Mouse (Mus musculus) left cerebral cortex, adult 2 months (tissue): ENCODE measurements at regions not wholly inside any gene's neighbourhood (a gene's known extent, or its start where the extent isn't known, plus 50 kb on each side); places are given as distances from the start of the nearest gene placed in this dataset.

Experiments
- DNase-seq, 2 experiments: peaks; one replicate each; pipeline ENCODE4 v3.0.0; 2021 to 2022; ENCODE audit warnings: low spot score in 2 of 2, mixed read lengths in 1 of 2; ENCODE audit errors: extremely low spot score in 1 of 2
- H3K27ac ChIP-seq: fragments of 200-600 bp; 2 replicates; pipeline ENCODE4 v1.8.1; 2022
- H3K4me3 ChIP-seq: fragments of 200-600 bp; 2 replicates; pipeline ENCODE4 v1.8.1; 2022
- CTCF ChIP-seq: fragments of 200-600 bp; IDR thresholded peaks from 2 replicates; pipeline ENCODE4 v1.8.1; 2022; ENCODE audit warnings: antibody characterized with exemption, mild to moderate bottlenecking, moderate library complexity
- intact Hi-C: fragments of 180-260 bp; cut with DNase I; formaldehyde crosslinking; loops from one replicate; pipeline ENCODE4 v1.15.1; 2025

DNA sequence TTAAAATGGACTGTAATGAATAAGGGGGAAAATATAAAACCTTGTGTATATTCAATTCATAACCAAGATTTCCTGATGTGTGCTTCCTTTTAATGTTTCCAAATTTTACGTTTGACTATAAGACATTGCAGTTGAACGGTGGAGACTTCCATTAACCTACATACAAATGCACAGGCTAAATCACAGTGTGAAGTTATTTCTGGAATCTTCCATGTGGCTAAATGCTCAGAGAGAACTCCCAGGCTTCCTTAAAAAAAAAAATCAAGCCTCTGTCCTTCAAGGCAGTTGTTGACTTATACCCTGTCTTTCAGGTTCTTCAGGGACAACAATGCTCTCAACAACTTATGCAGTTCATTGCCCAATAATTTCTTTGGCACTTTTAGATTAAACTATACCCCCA, 2677.9 kb upstream of the Gm7489 start:
- DNase-seq, result no peak
- TF ChIP-seq CTCF, result no peak
- intact Hi-C loops, result loop anchor here (2.0 to 5.0 kb wide), 6 partner anchors 69 to 551 kb away; no protein-coding TSS in a partner anchor
- peak overlapping the region; percentile 64 for H3K27ac ChIP-seq
- no peak overlapping the region for H3K4me3 ChIP-seq

DNA sequence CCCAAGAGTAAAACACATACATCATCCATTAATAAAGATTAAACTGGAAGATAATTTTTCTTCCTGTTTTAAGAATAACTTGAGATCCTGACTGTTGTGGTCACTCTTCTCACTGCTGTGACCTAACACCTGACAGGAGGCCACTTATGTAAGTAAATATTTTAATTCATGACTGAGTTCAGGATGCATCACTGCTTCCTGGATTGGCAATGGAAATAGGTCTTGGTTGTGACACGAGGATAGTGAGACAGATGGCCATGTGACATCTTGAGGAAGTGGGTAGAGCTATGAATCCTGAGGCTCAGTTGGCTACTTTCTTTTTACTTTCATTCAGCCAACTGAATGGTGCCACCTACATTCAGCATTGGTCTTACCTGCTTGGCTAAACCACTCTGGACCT, 2649.8 kb upstream of the Gm7489 start:
- intact Hi-C loops, result no loop called here

DNA sequence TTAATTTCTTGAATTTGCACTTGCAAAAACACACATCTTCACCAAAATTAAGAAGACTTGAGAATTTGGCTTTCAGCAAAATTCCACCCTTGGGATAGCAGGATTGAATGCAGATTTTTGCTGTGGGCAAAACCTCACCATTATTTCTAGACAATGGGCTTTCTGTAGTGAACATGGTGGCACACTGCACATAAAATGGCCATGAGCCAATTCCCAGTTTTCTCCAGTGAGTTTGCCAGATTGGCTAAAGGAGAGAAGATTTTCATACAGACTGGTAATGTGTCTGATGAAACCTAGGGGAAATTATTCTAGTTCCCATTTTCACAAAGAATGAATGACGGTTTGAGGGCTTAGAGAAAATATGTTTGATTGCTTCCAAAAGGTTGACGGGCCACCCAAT, 2640.1 kb upstream of the Gm7489 start:
- intact Hi-C loops, result no loop called here
- Histone ChIP-seq H3K4me3 (no peak overlapping the region), H3K27ac (no peak overlapping the region)
- no peak for TF ChIP-seq CTCF
- no peak for DNase-seq

More for the DNA sequence above, 2649.8 kb upstream of the Gm7489 start:
- H3K4me3 ChIP-seq, result no peak overlapping the region
- no peak for DNase-seq
- H3K27ac ChIP-seq, result no peak overlapping the region
- no peak for TF ChIP-seq CTCF

DNA sequence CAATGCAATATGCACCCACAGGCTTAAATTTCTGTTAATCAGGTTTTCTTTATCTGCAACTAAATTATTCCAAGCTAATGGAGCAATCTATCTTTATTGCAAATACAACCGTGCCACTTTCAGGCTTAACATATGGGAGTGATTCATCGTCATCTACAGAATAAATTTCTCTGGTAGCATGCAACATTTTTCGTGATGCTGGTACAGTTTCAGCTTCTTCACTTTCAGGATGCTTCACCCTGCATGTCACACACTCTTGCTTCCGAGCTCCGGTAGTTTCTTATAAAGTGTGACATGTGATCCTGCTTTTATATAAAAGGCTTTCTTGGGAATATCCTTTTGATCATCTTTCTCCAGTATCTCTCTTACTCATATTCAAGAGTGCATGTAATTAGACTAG, 2637.4 kb upstream of the Gm7489 start:
- intact Hi-C loops, result no loop called here
- H3K27ac ChIP-seq, result no peak overlapping the region
- no peak for TF ChIP-seq CTCF
- no peak for DNase-seq
- no peak overlapping the region for H3K4me3 ChIP-seq

DNA sequence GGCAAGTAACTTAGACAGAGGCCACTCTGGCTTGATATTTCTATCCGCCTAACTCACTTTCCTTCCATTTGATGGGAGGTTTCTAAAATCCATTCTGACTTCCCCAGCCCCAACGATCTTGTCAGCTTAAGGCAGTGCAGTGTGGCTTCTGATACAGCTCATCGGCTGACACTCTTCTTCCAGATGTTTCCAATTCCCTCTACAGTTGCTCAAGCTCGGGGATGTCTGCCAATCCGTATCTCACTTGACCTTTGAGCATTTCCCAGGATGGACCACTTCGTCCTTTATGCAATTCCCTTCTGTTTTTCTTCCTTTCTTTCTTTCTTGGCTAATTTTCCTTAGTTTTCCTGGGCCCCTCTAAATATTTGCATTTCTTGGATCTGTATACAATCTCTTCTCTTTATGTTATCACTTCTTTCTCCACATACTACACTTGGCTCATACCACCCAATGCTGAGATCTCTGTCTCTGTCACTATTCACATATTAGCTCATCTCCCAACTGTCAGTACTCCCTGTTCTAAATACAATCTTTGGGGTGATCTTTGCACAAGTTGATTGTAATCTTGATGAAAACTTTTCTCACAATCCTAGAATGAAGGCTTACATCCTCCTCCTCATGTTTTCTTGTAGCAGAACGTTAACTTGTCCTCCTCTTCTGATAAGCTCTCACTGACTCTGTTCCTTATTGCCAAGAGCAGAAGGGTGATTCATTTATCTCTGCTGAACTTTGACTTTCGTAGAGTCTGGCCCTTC, 2636.5 kb upstream of the Gm7489 start:
- no peak for DNase-seq
- no peak for TF ChIP-seq CTCF
- intact Hi-C loops, result no loop called here
- Histone ChIP-seq H3K27ac (no peak overlapping the region), H3K4me3 (no peak overlapping the region)

DNA sequence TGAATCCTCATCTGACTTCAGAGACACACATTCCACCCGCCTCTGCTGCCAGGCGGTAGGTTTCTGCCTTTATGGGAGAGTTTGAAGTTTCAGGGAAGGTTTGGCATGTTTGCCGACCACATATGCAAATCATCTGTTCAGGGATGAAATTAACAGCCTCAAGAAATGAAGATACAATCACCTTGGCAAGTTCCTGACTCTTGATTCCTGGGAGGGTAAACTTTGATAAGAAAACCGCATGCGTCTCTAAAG, 2636.0 kb upstream of the Gm7489 start:
- Histone ChIP-seq H3K4me3 (no peak overlapping the region), H3K27ac (no peak overlapping the region)
- intact Hi-C loops, result no loop called here
- no peak for TF ChIP-seq CTCF
- no peak for DNase-seq

DNA sequence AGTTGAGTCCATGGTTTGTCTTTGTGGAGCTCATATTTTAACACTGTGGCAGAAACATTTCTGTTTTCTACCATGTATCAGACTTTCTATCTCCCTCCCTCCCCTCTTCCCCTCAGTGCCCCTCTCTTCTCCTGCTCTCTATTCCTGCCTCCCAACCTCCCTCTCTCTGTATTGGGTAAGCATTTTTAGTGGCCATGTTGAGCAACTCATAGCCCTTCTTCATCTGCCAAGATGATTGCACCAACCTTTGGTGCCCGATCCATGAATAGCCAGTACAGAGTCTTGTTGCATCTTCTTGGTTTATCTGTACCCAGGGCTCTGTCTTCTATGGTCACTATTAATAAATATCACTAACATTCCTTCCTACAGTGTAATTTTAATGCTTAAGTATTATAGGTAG, 2630.6 kb upstream of the Gm7489 start:
- no peak overlapping the region for H3K4me3 ChIP-seq

DNA sequence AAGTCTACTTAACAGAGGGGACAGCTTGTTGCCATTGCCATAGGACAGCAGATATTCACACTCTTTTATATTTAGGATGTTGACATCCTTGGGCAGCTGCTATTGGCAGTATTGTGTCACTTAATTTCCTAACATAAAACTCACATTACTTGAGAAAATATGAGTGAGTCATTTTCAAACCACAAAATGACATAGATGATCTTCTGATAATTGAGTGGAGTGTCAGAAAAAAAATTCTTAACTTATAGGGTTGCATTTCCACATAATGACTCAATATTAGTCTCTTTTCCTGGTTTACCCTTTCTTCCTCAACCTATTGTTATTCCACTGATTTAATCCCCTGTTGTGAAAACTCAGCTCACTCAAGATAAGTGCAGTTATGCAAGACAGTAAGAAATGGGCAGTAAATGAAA, 2629.5 kb upstream of the Gm7489 start:
- no peak overlapping the region for H3K4me3 ChIP-seq
- intact Hi-C loops, result no loop called here
- no peak for DNase-seq
- H3K27ac ChIP-seq, result no peak overlapping the region
- no peak for TF ChIP-seq CTCF

More for the DNA sequence above, 2630.6 kb upstream of the Gm7489 start:
- intact Hi-C loops, result no loop called here
- DNase-seq, result no peak
- H3K27ac ChIP-seq, result no peak overlapping the region
- no peak for TF ChIP-seq CTCF

DNA sequence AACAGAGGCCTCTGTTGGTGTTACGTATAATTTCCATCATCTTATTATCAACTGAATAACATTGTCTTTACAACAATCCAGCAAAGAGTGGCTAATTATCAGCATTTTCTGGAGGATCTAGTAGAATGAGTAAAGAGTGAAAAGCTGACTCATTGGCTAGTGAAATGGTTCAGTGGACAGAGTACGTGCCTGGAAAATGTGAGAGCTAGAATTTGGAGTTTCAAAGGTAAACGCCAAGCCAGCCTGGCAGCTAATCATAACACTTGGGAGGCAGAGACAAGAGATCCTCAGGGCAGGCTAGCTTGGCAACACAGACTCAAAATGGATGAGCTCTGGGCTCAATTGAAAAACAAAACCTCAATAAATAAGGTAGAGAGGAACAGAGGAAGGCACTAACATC, 2628.0 kb upstream of the Gm7489 start:
- intact Hi-C loops, result no loop called here
- DNase-seq, result no peak
- no peak overlapping the region for H3K27ac ChIP-seq
- no peak overlapping the region for H3K4me3 ChIP-seq
- TF ChIP-seq CTCF, result no peak

DNA sequence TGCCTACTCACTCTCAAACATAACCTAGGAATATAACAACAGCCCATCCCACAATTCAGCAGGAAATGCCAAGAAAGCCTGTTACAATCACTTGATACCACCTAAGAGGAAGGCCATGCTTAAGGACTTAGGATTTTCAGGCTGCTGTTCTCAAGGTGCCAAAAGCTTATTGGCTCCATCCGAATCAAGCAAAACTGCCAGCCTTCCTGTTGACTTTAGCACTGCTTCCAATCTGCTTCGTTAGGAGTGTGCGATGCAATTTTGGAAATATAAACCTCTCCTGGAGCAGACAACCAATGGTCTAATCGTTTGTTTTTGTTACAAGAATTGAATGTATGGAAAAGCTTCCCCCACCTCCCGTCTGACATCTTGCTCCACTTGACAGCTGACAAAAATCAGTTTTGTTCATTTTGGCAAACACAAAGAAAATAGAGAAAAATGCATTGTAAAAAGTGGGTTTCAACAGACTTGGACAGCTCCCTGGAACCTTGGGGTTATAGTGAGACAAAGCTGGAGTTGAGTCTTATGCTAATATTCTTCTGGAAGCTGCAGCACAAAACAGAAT, 2620.0 kb upstream of the Gm7489 start:
- intact Hi-C loops, result no loop called here
- no peak overlapping the region for H3K4me3 ChIP-seq

DNA sequence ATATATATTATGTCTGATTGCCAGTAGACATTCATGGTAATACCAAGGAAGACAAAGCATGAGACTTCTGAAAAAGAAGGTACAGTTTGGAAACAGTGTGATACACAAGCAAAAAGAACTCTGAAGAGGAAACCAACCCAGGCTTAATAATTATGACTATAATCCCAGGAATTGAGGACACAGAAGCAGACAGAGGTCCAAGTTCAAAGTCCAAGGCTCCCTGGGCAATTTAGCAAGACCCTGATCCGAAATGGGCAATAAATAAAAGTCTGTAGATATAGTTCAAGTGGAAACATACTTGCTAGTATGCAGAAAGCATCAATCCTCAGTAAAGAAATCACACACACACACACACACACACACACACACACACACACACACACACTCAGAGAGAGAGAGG, 2618.7 kb upstream of the Gm7489 start:
- intact Hi-C loops, result no loop called here
- TF ChIP-seq CTCF, result no peak

More for the DNA sequence above, 2620.0 kb upstream of the Gm7489 start:
- no peak overlapping the region for H3K27ac ChIP-seq
- no peak for TF ChIP-seq CTCF
- DNase-seq, result no peak

DNA sequence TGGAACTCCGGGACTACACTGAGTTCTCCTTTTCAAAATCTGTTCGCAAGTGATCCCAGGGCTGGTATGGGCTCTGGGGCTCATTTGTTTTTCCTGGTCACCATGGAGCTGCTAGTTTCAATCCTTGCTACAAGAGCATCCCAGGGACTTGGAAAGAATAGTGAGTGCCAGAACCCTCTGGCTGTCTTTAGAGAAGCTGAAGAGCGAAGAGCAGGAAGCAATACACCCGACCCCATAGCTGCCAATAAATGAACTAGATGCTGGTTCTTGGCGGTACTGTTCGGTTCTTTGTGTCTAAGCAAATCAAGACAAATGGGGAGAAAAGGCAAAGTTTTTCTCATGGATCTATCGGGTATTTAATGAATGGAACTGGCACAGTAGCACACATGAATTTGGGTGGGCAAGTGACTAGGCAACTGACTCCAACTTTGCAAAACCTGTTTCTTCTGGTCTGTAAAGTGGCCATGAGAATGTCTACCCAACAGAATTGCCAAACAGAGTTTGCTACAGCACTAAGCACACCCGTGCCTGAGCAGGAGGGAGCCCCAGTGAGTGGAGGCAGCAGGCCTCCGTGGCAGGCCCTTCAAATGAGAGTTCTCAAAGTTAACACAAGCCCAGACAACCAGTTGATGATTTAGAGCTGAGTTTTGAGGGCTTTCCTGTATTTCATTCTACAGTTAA, 2612.9 kb upstream of the Gm7489 start:
- no peak for DNase-seq
- intact Hi-C loops, result no loop called here
- Histone ChIP-seq H3K27ac (no peak overlapping the region), H3K4me3 (no peak overlapping the region)
- no peak for TF ChIP-seq CTCF

More for the DNA sequence above, 2618.7 kb upstream of the Gm7489 start:
- Histone ChIP-seq H3K27ac (no peak overlapping the region), H3K4me3 (no peak overlapping the region)
- no peak for DNase-seq

DNA sequence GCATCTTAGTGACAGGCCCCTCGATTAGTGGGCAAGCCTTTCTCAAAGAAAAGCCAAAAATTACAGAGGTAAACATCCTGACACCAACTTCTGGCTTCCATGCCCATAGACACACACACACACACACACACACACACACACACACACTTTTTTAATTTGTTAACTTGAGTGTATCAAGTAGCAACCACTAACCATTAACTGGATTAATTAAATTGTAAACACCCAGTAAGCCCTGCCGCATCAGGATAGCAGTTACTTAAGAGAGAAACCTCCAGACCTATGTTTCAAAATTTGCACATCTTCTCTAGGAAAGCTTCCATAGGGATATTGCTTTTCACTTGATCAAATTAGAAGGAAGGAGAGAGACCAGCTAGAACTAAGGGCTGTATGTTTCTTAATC, 2599.4 kb upstream of the Gm7489 start:
- intact Hi-C loops, result no loop called here
- Histone ChIP-seq H3K4me3 (no peak overlapping the region), H3K27ac (no peak overlapping the region)
- no peak for DNase-seq
- TF ChIP-seq CTCF, result no peak
